Mouse (Mus musculus) G1E (cell line): ENCODE measurements around the gene Hebp1.

Experiments
- CTCF ChIP-seq: IDR thresholded peaks from 2 replicates; pipeline ENCODE4 v1.5.1; 2012; ENCODE audit warnings: low read depth, low read length, inconsistent platforms, mixed read lengths
- GATA1 ChIP-seq: IDR thresholded peaks from 2 replicates; pipeline ENCODE4 v1.6.1; 2012; ENCODE audit warnings: borderline replicate concordance, low read length, inconsistent platforms, mixed read lengths
- GATA2 ChIP-seq: IDR thresholded peaks from 2 replicates; pipeline ENCODE4 v1.6.1; 2012; ENCODE audit warnings: low read depth, low read length, inconsistent platforms, borderline replicate concordance
- POLR2AphosphoS5 ChIP-seq: IDR thresholded peaks from 2 replicates; pipeline ENCODE4 v1.6.1; 2012; ENCODE audit warnings: low read depth, low read length, inconsistent platforms; ENCODE audit not compliant: insufficient replicate concordance
- TAL1 ChIP-seq: conservative IDR thresholded peaks from 2 replicates; pipeline ENCODE4 v1.6.1; 2012; ENCODE audit warnings: low read depth, low read length, inconsistent platforms, mixed read lengths

DNA sequence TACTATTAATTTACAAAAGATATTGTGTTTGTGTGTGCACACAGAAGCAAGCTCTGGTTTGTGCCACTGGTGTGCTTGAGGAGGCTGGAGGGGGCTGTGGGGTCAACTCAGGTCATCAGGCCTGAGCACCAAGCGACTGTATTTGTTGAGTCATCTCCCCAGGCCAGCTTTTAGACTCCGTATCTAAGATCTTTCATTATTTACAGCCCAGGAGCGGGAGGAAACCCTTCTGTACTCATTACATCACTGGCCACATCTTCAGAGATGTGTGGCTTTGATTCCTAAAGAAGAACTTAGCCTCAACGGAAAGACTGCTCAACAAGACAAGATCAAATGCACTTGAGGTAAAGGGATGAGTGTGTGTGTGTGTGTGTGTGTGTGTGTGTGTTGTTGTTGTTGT, 9.2 kb downstream of the Hebp1 start:
- TF ChIP-seq CTCF: no peak
- no peak for TF ChIP-seq POLR2AphosphoS5
- TF ChIP-seq GATA1: no peak
- no peak for TF ChIP-seq GATA2
- TF ChIP-seq TAL1: no peak
